Mouse (Mus musculus) forebrain, embryonic 12.5 days (tissue): ENCODE data around the gene Upk3bl. TPM values are rescaled to one million over a fixed set of nuclear protein-coding genes. Genes with fewer than 3 reads are reported as not detected.

Experiments
- ATAC-seq: fragments of 200-750 bp; cut with Nextera tagmentation; 2 replicates; pipeline ENCODE4 v1.8.0; 2017; ENCODE audit warnings: moderate TSS enrichment; ENCODE audit not compliant: low FRiP score
- H3K27ac ChIP-seq: fragments of 300-500 bp; sonication (generic); 2 replicates; pipeline ENCODE4 v1.5.1; 2016; ENCODE audit warnings: mild to moderate bottlenecking
- H3K27me3 ChIP-seq: fragments of 300-500 bp; sonication (generic); 2 replicates; pipeline ENCODE4 v1.6.1; 2016; ENCODE audit warnings: mild to moderate bottlenecking
- H3K36me3 ChIP-seq: fragments of 300-500 bp; sonication (generic); replicated peaks from 2 replicates; pipeline ENCODE4 v1.6.1; 2016; ENCODE audit warnings: mild to moderate bottlenecking
- H3K4me1 ChIP-seq: fragments of 300-500 bp; sonication (generic); 2 replicates; pipeline ENCODE4 v1.6.1; 2016
- H3K4me2 ChIP-seq: fragments of 300-500 bp; sonication (generic); 2 replicates; pipeline ENCODE4 v1.6.1; 2016; ENCODE audit warnings: mild to moderate bottlenecking, moderate library complexity
- H3K4me3 ChIP-seq: fragments of 300-500 bp; sonication (generic); replicated peaks from 2 replicates; pipeline ENCODE4 v1.5.1; 2016; ENCODE audit warnings: mild to moderate bottlenecking
- H3K9ac ChIP-seq: fragments of 300-500 bp; sonication (generic); 2 replicates; pipeline ENCODE4 v1.6.1; 2016; ENCODE audit warnings: mild to moderate bottlenecking
- H3K9me3 ChIP-seq: fragments of 300-500 bp; sonication (generic); 2 replicates; pipeline ENCODE4 v1.6.1; 2016
- WGBS: fragments of 180-500 bp; shearing (Covaris S2); methylation state at CpG from one replicate; pipeline ENCODE4 v1.1.7; 2016; 5-methylcytosine and 5-hydroxymethylcytosine counted together
- polyA plus RNA-seq: library from polyadenylated mRNA; unstranded; fragments of >200 nt; fragmentation: Nextera tagmentation; extraction: Ambion mirVana; gene quantifications from 2 replicates; pipeline ENCODE4 v1.2.1, GENCODE M21; 2016

The Upk3bl gene
- polyA plus RNA-seq = 0.32 and 0.92 TPM in 2 replicates

- H3K9ac ChIP-seq = no peak within 1 kb of the TSS
- no peaks in the 10 kb centered on the region for H3K36me3 ChIP-seq
- H3K4me1 ChIP-seq = peaks cover 13% of the 10 kb centered on the region
- WGBS = 95% methylated on average over 11 of the region's 11 CpGs
- no peak within 1 kb of the TSS for H3K4me3 ChIP-seq
- ATAC-seq = no peak
- H3K4me2 ChIP-seq = no peak within 1 kb of the TSS
- H3K27ac ChIP-seq = no peak within 1 kb of the TSS
- H3K9me3 ChIP-seq = no peaks in the 10 kb centered on the region
- no peaks in the 10 kb centered on the region for H3K27me3 ChIP-seq
Observed at GRCm38 (mm10) chr5:136054301-136055077, at the start of gene Upk3bl. TSS of gene Upk3bl (plus strand) at chr5:136054492.

- Histone ChIP-seq H3K27me3 (no peaks in the 10 kb centered on the region), H3K27ac (no peak overlapping the region), H3K4me1 (peaks cover 10% of the 10 kb centered on the region), H3K36me3 (peaks cover 20% of the 10 kb centered on the region), H3K4me2 (no peak overlapping the region), H3K4me3 (no peak overlapping the region), H3K9ac (no peak overlapping the region), H3K9me3 (no peaks in the 10 kb centered on the region)
- no peak for ATAC-seq
- 86% methylated on average over 4 of the region's 4 CpGs for WGBS
Observed at GRCm38 (mm10) chr5:136004537-136004936, 49.8 kb upstream of the Upk3bl start.

- Histone ChIP-seq H3K4me2 (no peak overlapping the region), H3K4me1 (peaks cover 4% of the 10 kb centered on the region), H3K9ac (no peak overlapping the region), H3K27ac (no peak overlapping the region; the same call in 1 of the 2 replicates), H3K27me3 (no peaks in the 10 kb centered on the region), H3K9me3 (no peaks in the 10 kb centered on the region), H3K36me3 (peaks cover 29% of the 10 kb centered on the region), H3K4me3 (no peak overlapping the region)
- no peak for ATAC-seq
- 90% methylated on average over 7 of the region's 7 CpGs for WGBS
Observed at GRCm38 (mm10) chr5:136007745-136008144, 46.5 kb upstream of the Upk3bl start.

GRCm38 (mm10) chr5:136014877-136015276, 39.4 kb upstream of the Upk3bl start:
- Histone ChIP-seq H3K36me3 (peaks cover 53% of the 10 kb centered on the region), H3K27me3 (no peaks in the 10 kb centered on the region), H3K4me1 (0 out of 2 replicates have a peak, but pooled peaks cover 6% of the 10 kb centered on the region), H3K4me2 (no peak overlapping the region), H3K27ac (no peak overlapping the region), H3K9me3 (no peaks in the 10 kb centered on the region), H3K4me3 (no peak overlapping the region), H3K9ac (no peak overlapping the region)
- whole genome bisulfite sequencing = 86% methylated on average over 10 of the region's 10 CpGs
- no peak for ATAC-seq

- no peak for ATAC-seq
- 76% methylated on average over 10 of the region's 10 CpGs for WGBS
- H3K4me2 ChIP-seq = no peak overlapping the region
- no peak overlapping the region for H3K4me3 ChIP-seq
- 0 out of 2 replicates have a peak, but pooled peaks cover 6% of the 10 kb centered on the region for H3K4me1 ChIP-seq
- peaks cover 47% of the 10 kb centered on the region for H3K36me3 ChIP-seq
- no peak overlapping the region for H3K9ac ChIP-seq
- no peak overlapping the region for H3K27ac ChIP-seq
- H3K9me3 ChIP-seq = no peaks in the 10 kb centered on the region
- H3K27me3 ChIP-seq = no peaks in the 10 kb centered on the region
Observed at GRCm38 (mm10) chr5:136015586-136015985, 38.7 kb upstream of the Upk3bl start.

GRCm38 (mm10) chr5:136016014-136016876, 38.0 kb upstream of the Upk3bl start:
- no peak overlapping the region for H3K4me2 ChIP-seq
- WGBS = 76% methylated on average over 10 of the region's 10 CpGs
- ATAC-seq = no peak
- H3K4me1 ChIP-seq = 0 out of 2 replicates have a peak, but pooled peaks cover 6% of the 10 kb centered on the region
- peaks cover 42% of the 10 kb centered on the region for H3K36me3 ChIP-seq
- H3K27me3 ChIP-seq = no peaks in the 10 kb centered on the region
- no peaks in the 10 kb centered on the region for H3K9me3 ChIP-seq
- peak overlapping the region; percentile 26; the same call in 1 of the 2 replicates for H3K27ac ChIP-seq
- no peak overlapping the region for H3K4me3 ChIP-seq
- H3K9ac ChIP-seq = no peak overlapping the region

- Histone ChIP-seq H3K27me3 (no peaks in the 10 kb centered on the region), H3K4me1 (0 out of 2 replicates have a peak, but pooled peaks cover 6% of the 10 kb centered on the region), H3K4me2 (no peak overlapping the region), H3K27ac (no peak overlapping the region), H3K9me3 (no peaks in the 10 kb centered on the region), H3K9ac (no peak overlapping the region), H3K4me3 (no peak overlapping the region), H3K36me3 (peaks cover 37% of the 10 kb centered on the region)
- 88% methylated on average over 6 of the region's 6 CpGs for WGBS
- ATAC-seq = no peak
Observed at GRCm38 (mm10) chr5:136017262-136017661, 37.0 kb upstream of the Upk3bl start.

- Histone ChIP-seq H3K4me1 (0 out of 2 replicates have a peak, but pooled peaks cover 6% of the 10 kb centered on the region), H3K27ac (no peak overlapping the region), H3K36me3 (peaks cover 23% of the 10 kb centered on the region), H3K4me3 (no peak overlapping the region), H3K9ac (no peak overlapping the region), H3K27me3 (no peaks in the 10 kb centered on the region), H3K9me3 (no peaks in the 10 kb centered on the region), H3K4me2 (no peak overlapping the region)
- WGBS = 86% methylated on average over 2 of the region's 2 CpGs
- no peak for ATAC-seq
Observed at GRCm38 (mm10) chr5:136018726-136019125, 35.6 kb upstream of the Upk3bl start.

GRCm38 (mm10) chr5:136019907-136020306, 34.4 kb upstream of the Upk3bl start:
- ATAC-seq = no peak
- H3K4me2 ChIP-seq = no peak overlapping the region
- 0 out of 2 replicates have a peak, but pooled peaks cover 6% of the 10 kb centered on the region for H3K4me1 ChIP-seq
- no peak overlapping the region for H3K9ac ChIP-seq
- no peaks in the 10 kb centered on the region for H3K27me3 ChIP-seq
- H3K36me3 ChIP-seq = peaks cover 21% of the 10 kb centered on the region
- no peak overlapping the region for H3K4me3 ChIP-seq
- no peaks in the 10 kb centered on the region for H3K9me3 ChIP-seq
- 46% methylated on average over 1 of the region's 1 CpGs for WGBS
- H3K27ac ChIP-seq = no peak overlapping the region

GRCm38 (mm10) chr5:136025712-136026111, 28.6 kb upstream of the Upk3bl start:
- peaks cover 35% of the 10 kb centered on the region for H3K36me3 ChIP-seq
- 89% methylated on average over 3 of the region's 3 CpGs for WGBS
- ATAC-seq = no peak

GRCm38 (mm10) chr5:136026859-136027258, 27.4 kb upstream of the Upk3bl start:
- no peak overlapping the region for H3K9ac ChIP-seq
- 86% methylated on average over 9 of the region's 9 CpGs for WGBS

More at GRCm38 (mm10) chr5:136025712-136026111, 28.6 kb upstream of the Upk3bl start:
- H3K27ac ChIP-seq = no peak overlapping the region
- no peaks in the 10 kb centered on the region for H3K4me1 ChIP-seq
- no peaks in the 10 kb centered on the region for H3K9me3 ChIP-seq
- H3K4me3 ChIP-seq = no peak overlapping the region
- no peaks in the 10 kb centered on the region for H3K27me3 ChIP-seq
- H3K9ac ChIP-seq = no peak overlapping the region
- H3K4me2 ChIP-seq = no peak overlapping the region

GRCm38 (mm10) chr5:136027612-136028311, 26.5 kb upstream of the Upk3bl start:
- no peak for ATAC-seq
- no peaks in the 10 kb centered on the region for H3K9me3 ChIP-seq
- H3K27ac ChIP-seq = no peak overlapping the region
- no peaks in the 10 kb centered on the region for H3K4me1 ChIP-seq
- no peak overlapping the region for H3K4me3 ChIP-seq
- no peaks in the 10 kb centered on the region for H3K27me3 ChIP-seq
- H3K9ac ChIP-seq = no peak overlapping the region
- peaks cover 49% of the 10 kb centered on the region for H3K36me3 ChIP-seq
- WGBS = 78% methylated on average over 11 of the region's 11 CpGs
- no peak overlapping the region for H3K4me2 ChIP-seq

More at GRCm38 (mm10) chr5:136026859-136027258, 27.4 kb upstream of the Upk3bl start:
- no peaks in the 10 kb centered on the region for H3K4me1 ChIP-seq
- H3K4me3 ChIP-seq = no peak overlapping the region
- no peaks in the 10 kb centered on the region for H3K9me3 ChIP-seq
- H3K27ac ChIP-seq = no peak overlapping the region
- H3K4me2 ChIP-seq = no peak overlapping the region
- ATAC-seq = no peak
- no peaks in the 10 kb centered on the region for H3K27me3 ChIP-seq
- H3K36me3 ChIP-seq = peaks cover 42% of the 10 kb centered on the region
